In the genomic region with DNA sequence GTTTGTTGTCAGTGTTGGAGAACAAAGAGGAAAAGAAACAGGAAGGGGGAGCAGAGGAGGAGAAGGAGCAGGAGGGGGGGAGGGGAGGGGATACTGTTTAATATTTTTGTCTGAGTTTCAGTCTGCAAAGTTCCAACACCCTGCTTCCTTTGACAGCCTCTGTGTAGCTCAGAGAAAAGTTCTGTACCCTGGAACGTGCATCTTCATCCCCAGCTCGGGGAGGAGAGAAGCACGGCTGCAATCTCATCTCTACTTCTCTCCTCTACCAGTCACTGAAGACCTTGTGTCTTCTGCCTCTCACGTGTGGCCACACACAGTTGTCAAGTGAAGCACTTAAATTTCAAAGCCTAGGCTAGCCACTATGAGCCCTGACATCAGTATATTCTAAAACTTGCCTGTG, we compare ENCODE assay signal across 10 mouse cellular contexts. TPM values are rescaled to one million over a fixed set of nuclear protein-coding genes. Genes with fewer than 3 reads are reported as not detected.
A peak's percentile ranks its signal among the peaks of the same experiment; 100 is the strongest.
DNase-seq lines count a peak whose midpoint lies in the region; ATAC-seq and TF ChIP-seq lines count a peak whose summit lies in the region.
"Had no signal": no experiment of that assay in that cellular context is flagged by ENCODE, and none has a peak within 500 bp of the region (broad histone marks: within the 10 kb centered on the region; RNA-seq: fewer than 3 reads in every experiment).

No protein-coding gene starts in this region.

- peak overlapping the region; percentile 5; the same call in 1 of the 2 replicates for H3K4me2 ChIP-seq in liver, embryonic 11.5 days
- no peak overlapping the region for H3K4me2 ChIP-seq in liver, embryonic 12.5 days
- H3K4me2 ChIP-seq in forebrain, embryonic 11.5 days (ENCODE audit: low read depth, low read length, severe bottlenecking) = peak overlapping the region; percentile 1; the same call in 1 of the 2 replicates
- peak overlapping the region; percentile 46 for H3K4me2 ChIP-seq in hindbrain, embryonic 13.5 days
- H3K4me2 ChIP-seq in midbrain, postnatal 0 days (ENCODE audit: low read depth, low read length, poor library complexity, severe bottlenecking) = peak overlapping the region; percentile 43

- H3K4me3 ChIP-seq in liver, embryonic 11.5 days (ENCODE audit: low read depth, low read length) = no peak overlapping the region
- no peak overlapping the region for H3K4me3 ChIP-seq in liver, embryonic 12.5 days
- H3K4me3 ChIP-seq in forebrain, embryonic 11.5 days (ENCODE audit: low read depth, low read length) = no peak overlapping the region
- peak overlapping the region; percentile 26 for H3K4me3 ChIP-seq in hindbrain, embryonic 13.5 days
- H3K4me3 ChIP-seq in midbrain, postnatal 0 days (ENCODE audit: low read depth, low read length) = peak overlapping the region; percentile 26
- H3K4me3 ChIP-seq in layer of hippocampus, adult 2 months = no peak overlapping the region

- no peak for DNase-seq in liver, embryonic 11.5 days (ENCODE audit: low spot score)
- DNase-seq in forebrain, embryonic 11.5 days (ENCODE audit: low spot score) = no peak
- no peak for DNase-seq in midbrain, postnatal 0 days (ENCODE audit: low spot score)
- no peak for DNase-seq in layer of hippocampus, adult 2 months (ENCODE audit: low spot score in 2 of 2)
- no peak for DNase-seq in embryo, embryonic 11 days
- DNase-seq in urinary bladder, postnatal 10 days (ENCODE audit: low spot score) = no peak
- DNase-seq: lung, postnatal 14 days had no signal

- H3K9me3 ChIP-seq in liver, embryonic 11.5 days (ENCODE audit: control insufficient read depth, low read length) = no peaks in the 10 kb centered on the region
- peaks cover 3% of the 10 kb centered on the region; the same call in 1 of the 2 replicates for H3K9me3 ChIP-seq in liver, embryonic 12.5 days (replicated peaks)
- H3K9me3 ChIP-seq in forebrain, embryonic 11.5 days (ENCODE audit: control insufficient read depth, low read length) = no peaks in the 10 kb centered on the region
- H3K9me3 ChIP-seq in hindbrain, embryonic 13.5 days = no peaks in the 10 kb centered on the region
- no peaks in the 10 kb centered on the region for H3K9me3 ChIP-seq in midbrain, postnatal 0 days (ENCODE audit: low read length)

- no peak for ATAC-seq in liver, embryonic 11.5 days (replicated peaks; ENCODE audit: low FRiP score)
- no peak for ATAC-seq in liver, embryonic 12.5 days
- ATAC-seq in forebrain, embryonic 11.5 days (replicated peaks; ENCODE audit: low FRiP score) = no peak
- no peak; the same call in 1 of the 2 replicates for ATAC-seq in hindbrain, embryonic 13.5 days (ENCODE audit: low FRiP score)
- no peak for ATAC-seq in midbrain, postnatal 0 days (ENCODE audit: low FRiP score)

- WGBS in liver, embryonic 11.5 days = 37% methylated on average over 4 of the region's 4 CpGs
- 35% methylated on average over 4 of the region's 4 CpGs for WGBS in liver, embryonic 12.5 days (ENCODE audit: insufficient replicate concordance)
- WGBS in forebrain, embryonic 11.5 days = 41% methylated on average over 4 of the region's 4 CpGs
- WGBS in hindbrain, embryonic 13.5 days = 38% methylated on average over 4 of the region's 4 CpGs
- 23% methylated on average over 4 of the region's 4 CpGs for WGBS in midbrain, postnatal 0 days

- H3K4me1 ChIP-seq in liver, embryonic 11.5 days (replicated peaks; ENCODE audit: control insufficient read depth, insufficient read depth, low read length) = no peaks in the 10 kb centered on the region
- H3K4me1 ChIP-seq in liver, embryonic 12.5 days = no peaks in the 10 kb centered on the region
- H3K4me1 ChIP-seq in forebrain, embryonic 11.5 days (replicated peaks; ENCODE audit: control insufficient read depth, insufficient read depth, low read length) = 0 out of 2 replicates have a peak, but pooled peaks cover 3% of the 10 kb centered on the region
- H3K4me1 ChIP-seq in hindbrain, embryonic 13.5 days (replicated peaks) = peaks cover 9% of the 10 kb centered on the region
- H3K4me1 ChIP-seq in midbrain, postnatal 0 days (ENCODE audit: insufficient read depth, low read length) = no peaks in the 10 kb centered on the region

- no peak for TF ChIP-seq CTCF in midbrain, postnatal 0 days (IDR thresholded peaks at IDR 0.05)
- TF ChIP-seq CTCF in layer of hippocampus, adult 2 months (conservative IDR thresholded peaks at IDR 0.05) = no peak

- no peak overlapping the region for H3K27ac ChIP-seq in liver, embryonic 11.5 days (ENCODE audit: low read depth, low read length)
- H3K27ac ChIP-seq in liver, embryonic 12.5 days = no peak overlapping the region
- no peak overlapping the region for H3K27ac ChIP-seq in forebrain, embryonic 11.5 days (ENCODE audit: low read depth, low read length)
- no peak overlapping the region for H3K27ac ChIP-seq in hindbrain, embryonic 13.5 days
- no peak overlapping the region for H3K27ac ChIP-seq in midbrain, postnatal 0 days (ENCODE audit: low read depth, low read length)
- H3K27ac ChIP-seq in layer of hippocampus, adult 2 months = no peak overlapping the region

- H3K36me3 ChIP-seq in liver, embryonic 11.5 days (ENCODE audit: control insufficient read depth, insufficient read depth, low read length) = no peaks in the 10 kb centered on the region
- H3K36me3 ChIP-seq in liver, embryonic 12.5 days = no peaks in the 10 kb centered on the region
- no peaks in the 10 kb centered on the region for H3K36me3 ChIP-seq in forebrain, embryonic 11.5 days (ENCODE audit: control insufficient read depth, insufficient read depth, low read length)
- no peaks in the 10 kb centered on the region for H3K36me3 ChIP-seq in hindbrain, embryonic 13.5 days
- no peaks in the 10 kb centered on the region for H3K36me3 ChIP-seq in midbrain, postnatal 0 days (ENCODE audit: insufficient read depth, low read length)

- H3K9ac ChIP-seq in liver, embryonic 11.5 days (ENCODE audit: low read depth, low read length) = no peak overlapping the region
- H3K9ac ChIP-seq in liver, embryonic 12.5 days = no peak overlapping the region
- no peak overlapping the region for H3K9ac ChIP-seq in forebrain, embryonic 11.5 days (ENCODE audit: low read length)
- H3K9ac ChIP-seq in hindbrain, embryonic 13.5 days = peak overlapping the region; percentile 53; the same call in 1 of the 2 replicates
- no peak overlapping the region for H3K9ac ChIP-seq in midbrain, postnatal 0 days (replicated peaks; ENCODE audit: low read length, poor library complexity, severe bottlenecking)

- H3K27me3 ChIP-seq in liver, embryonic 11.5 days (replicated peaks; ENCODE audit: control insufficient read depth, insufficient read depth, low read length) = no peaks in the 10 kb centered on the region
- no peaks in the 10 kb centered on the region for H3K27me3 ChIP-seq in liver, embryonic 12.5 days (replicated peaks)
- no peaks in the 10 kb centered on the region for H3K27me3 ChIP-seq in forebrain, embryonic 11.5 days (ENCODE audit: control insufficient read depth, insufficient read depth, low read length)
- H3K27me3 ChIP-seq in hindbrain, embryonic 13.5 days = no peaks in the 10 kb centered on the region
- H3K27me3 ChIP-seq in midbrain, postnatal 0 days (ENCODE audit: insufficient read depth, low read length) = no peaks in the 10 kb centered on the region

RNA-seq across cellular contexts. Expression of gene Aox2, which starts 55.1 kb away (rescaled TPM):
- polyA plus RNA-seq in liver, embryonic 11.5 days (2014; fragmentation: Nextera tagmentation; extraction: Ambion mirVana) = not detected in 2 replicates
- not detected in 2 replicates for polyA plus RNA-seq in liver, embryonic 12.5 days (2016; fragmentation: Nextera tagmentation; extraction: Ambion mirVana)
- polyA plus RNA-seq in forebrain, embryonic 11.5 days (2014; fragmentation: Nextera tagmentation; extraction: Ambion mirVana) = 0.05 TPM in 1 of 2 replicates, not detected in the other
- polyA plus RNA-seq in hindbrain, embryonic 13.5 days (2015; fragmentation: Nextera tagmentation; extraction: Ambion mirVana) = 0.05 TPM in 2 replicates
- total RNA-seq in midbrain, postnatal 0 days (2014; rRNA removed) = 0.16 TPM in 1 of 2 replicates, not detected in the other
- polyA plus RNA-seq in midbrain, postnatal 0 days (2015; fragmentation: Nextera tagmentation; extraction: Ambion mirVana) = 0.05 TPM in 1 of 2 replicates, not detected in the other
- not detected for total RNA-seq in layer of hippocampus, adult 2 months (2021)
- total RNA-seq: layer of hippocampus, adult 18-20 months had no signal

RNA-seq across cellular contexts. Expression of gene Bzw1, which starts 59.5 kb away (rescaled TPM):
- polyA plus RNA-seq in liver, embryonic 11.5 days (2014; fragmentation: Nextera tagmentation; extraction: Ambion mirVana) = 344 and 399 TPM in 2 replicates
- 225 and 229 TPM in 2 replicates for polyA plus RNA-seq in liver, embryonic 12.5 days (2016; fragmentation: Nextera tagmentation; extraction: Ambion mirVana)
- polyA plus RNA-seq in forebrain, embryonic 11.5 days (2014; fragmentation: Nextera tagmentation; extraction: Ambion mirVana) = 515 and 551 TPM in 2 replicates
- polyA plus RNA-seq in hindbrain, embryonic 13.5 days (2015; fragmentation: Nextera tagmentation; extraction: Ambion mirVana) = 384 and 399 TPM in 2 replicates
- total RNA-seq in midbrain, postnatal 0 days (2014; rRNA removed) = 251 and 312 TPM in 2 replicates
- polyA plus RNA-seq in midbrain, postnatal 0 days (2015; fragmentation: Nextera tagmentation; extraction: Ambion mirVana) = 325 and 364 TPM in 2 replicates
- total RNA-seq in layer of hippocampus, adult 2 months (2021) = 100 to 1,000 TPM; 108 to 111 TPM

Comparison
In these comparisons a context has a peak if more than half of its experiments do, and no peak if none do; other contexts are left out.
1. H3K4me3 ChIP-seq: peak in hindbrain, embryonic 13.5 days (single experiment) and midbrain, postnatal 0 days (single experiment); none in liver, embryonic 11.5 days (single experiment), liver, embryonic 12.5 days (single experiment), forebrain, embryonic 11.5 days (single experiment) and layer of hippocampus, adult 2 months (single experiment).